Mouse (Mus musculus) heart, embryonic 14.5 days (tissue): ENCODE measurements around the gene Oma1. TPM values are rescaled to one million over a fixed set of nuclear protein-coding genes. Genes with fewer than 3 reads are reported as not detected.

Source experiments
- ATAC-seq: fragments of 200-750 bp; cut with Nextera tagmentation; 2 replicates; pipeline ENCODE4 v1.8.0; 2017; ENCODE audit warnings: low read depth, moderate TSS enrichment; ENCODE audit not compliant: insufficient number of reproducible peaks, insufficient read depth, low FRiP score
- H3K27ac ChIP-seq, 2 experiments: fragments of 200-500 bp in 1 of 2; fragments of 300-500 bp in 1 of 2; sonication (generic) in 1 of 2; replicated peaks in 1 of 2; 2 replicates each; pipeline ENCODE4 v1.5.1; 2012 to 2014; ENCODE audit warnings: low read depth in 2 of 2, low read length in 2 of 2, control low read depth in 1 of 2, mild to moderate bottlenecking in 1 of 2, mixed read lengths in 1 of 2; ENCODE audit not compliant: control insufficient read depth in 1 of 2, insufficient read depth in 1 of 2
- H3K27me3 ChIP-seq: fragments of 300-500 bp; sonication (generic); 2 replicates; pipeline ENCODE4 v1.6.1; 2014; ENCODE audit warnings: mild to moderate bottlenecking, low read length, control low read depth; ENCODE audit not compliant: control insufficient read depth, insufficient read depth
- H3K36me3 ChIP-seq: fragments of 300-500 bp; sonication (generic); 2 replicates; pipeline ENCODE4 v1.6.1; 2014; ENCODE audit warnings: mild to moderate bottlenecking, control low read depth, low read length, mixed read lengths; ENCODE audit not compliant: control insufficient read depth, insufficient read depth
- H3K4me1 ChIP-seq, 2 experiments: fragments of 200-500 bp in 1 of 2; fragments of 300-500 bp in 1 of 2; sonication (generic) in 1 of 2; 2 replicates each; pipeline ENCODE4 v1.6.1; 2012 to 2014; ENCODE audit warnings: low read length in 2 of 2, control low read depth in 1 of 2, mixed read lengths in 1 of 2; ENCODE audit not compliant: control insufficient read depth in 2 of 2, insufficient read depth in 2 of 2
- H3K4me2 ChIP-seq: fragments of 300-500 bp; sonication (generic); 2 replicates; pipeline ENCODE4 v1.6.1; 2014; ENCODE audit warnings: mild to moderate bottlenecking, low read length
- H3K4me3 ChIP-seq, 2 experiments: fragments of 200-500 bp in 1 of 2; fragments of 300-500 bp in 1 of 2; sonication (generic) in 1 of 2; 2 replicates each; pipeline ENCODE4 v1.5.1; 2012 to 2014; ENCODE audit warnings: low read length in 2 of 2, mild to moderate bottlenecking in 2 of 2, control low read depth in 1 of 2, low read depth in 1 of 2, moderate library complexity in 1 of 2; ENCODE audit not compliant: control insufficient read depth in 1 of 2, insufficient read depth in 1 of 2
- H3K9ac ChIP-seq: fragments of 300-500 bp; sonication (generic); 2 replicates; pipeline ENCODE4 v1.6.1; 2014; ENCODE audit warnings: mild to moderate bottlenecking, low read length
- H3K9me3 ChIP-seq: fragments of 300-500 bp; sonication (generic); 2 replicates; pipeline ENCODE4 v1.6.1; 2016; ENCODE audit warnings: low read length, control low read depth; ENCODE audit not compliant: control insufficient read depth
- WGBS: fragments of 180-500 bp; shearing (Covaris S2); extraction: QIAGEN DNeasy Blood & Tissue Kit; methylation state at CpG from one replicate; pipeline ENCODE4 v1.1.7; 2014; 5-methylcytosine and 5-hydroxymethylcytosine counted together
- polyA plus RNA-seq: library from polyadenylated mRNA; unstranded; fragments of >200 nt; fragmentation: Nextera tagmentation; extraction: Ambion mirVana; gene quantifications from 2 replicates; pipeline ENCODE4 v1.2.1, GENCODE M21; 2014

The Oma1 gene
- polyA plus RNA-seq, 1 experiment from 2014 or later: 23.0 TPM

- 44% methylated on average over 6 of the region's 6 CpGs for whole genome bisulfite sequencing
- Histone ChIP-seq H3K36me3 (peaks cover 26% of the 10 kb centered on the region), H3K27me3 (no peaks in the 10 kb centered on the region), H3K4me1 (peaks cover 0 to 11% of the 10 kb centered on the region in 2 experiments; a peak in 1 of 4 replicates), H3K27ac (no peak overlapping the region), H3K9me3 (no peaks in the 10 kb centered on the region), H3K4me3 (no peak overlapping the region), H3K9ac (no peak overlapping the region), H3K4me2 (no peak overlapping the region)
- ATAC-seq: no peak
These were observed 15.7 kb downstream of the Oma1 start for GRCm38 (mm10) chr4:103329348-103329747.

- 86% methylated on average over 5 of the region's 5 CpGs for WGBS
- Histone ChIP-seq H3K36me3 (peaks cover 22% of the 10 kb centered on the region), H3K9me3 (no peaks in the 10 kb centered on the region), H3K4me2 (no peak overlapping the region), H3K4me3 (no peak overlapping the region), H3K4me1 (no peaks in the 10 kb centered on the region), H3K27ac (no peak overlapping the region), H3K27me3 (no peaks in the 10 kb centered on the region), H3K9ac (no peak overlapping the region)
- ATAC-seq: no peak
These were observed 21.5 kb downstream of the Oma1 start for GRCm38 (mm10) chr4:103335134-103335533.

- Histone ChIP-seq H3K27ac (0 out of 4 replicates have a peak overlapping the region, but pooled peaks of 1 of the 2 experiments have one; percentile 6), H3K9me3 (no peaks in the 10 kb centered on the region), H3K9ac (no peak overlapping the region), H3K4me2 (no peak overlapping the region), H3K36me3 (0 out of 2 replicates have a peak, but pooled peaks cover 2% of the 10 kb centered on the region), H3K27me3 (no peaks in the 10 kb centered on the region), H3K4me1 (no peaks in the 10 kb centered on the region), H3K4me3 (no peak overlapping the region)
- no peak for ATAC-seq
- WGBS: 68% methylated on average over 1 of the region's 1 CpGs
These were observed 27.1 kb downstream of the Oma1 start for GRCm38 (mm10) chr4:103340726-103341125.

GRCm38 (mm10) chr4:103341620-103342019 is 28.0 kb downstream of the Oma1 start:
- no peaks in the 10 kb centered on the region for H3K4me1 ChIP-seq
- no peak for ATAC-seq
- H3K27me3 ChIP-seq: no peaks in the 10 kb centered on the region
- H3K4me3 ChIP-seq: no peak overlapping the region
- no peak overlapping the region for H3K27ac ChIP-seq
- WGBS: 72% methylated on average over 4 of the region's 4 CpGs
- H3K9me3 ChIP-seq: no peaks in the 10 kb centered on the region
- H3K36me3 ChIP-seq: 0 out of 2 replicates have a peak, but pooled peaks cover 2% of the 10 kb centered on the region
- no peak overlapping the region for H3K4me2 ChIP-seq
- H3K9ac ChIP-seq: no peak overlapping the region

- H3K4me3 ChIP-seq: no peak overlapping the region
- no peak overlapping the region for H3K9ac ChIP-seq
- no peak for ATAC-seq
- H3K27me3 ChIP-seq: no peaks in the 10 kb centered on the region
- 37% methylated on average over 2 of the region's 2 CpGs for WGBS
- H3K4me2 ChIP-seq: no peak overlapping the region
- H3K9me3 ChIP-seq: no peaks in the 10 kb centered on the region
- H3K27ac ChIP-seq: no peak overlapping the region
- no peaks in the 10 kb centered on the region for H3K4me1 ChIP-seq
- 0 out of 2 replicates have a peak, but pooled peaks cover 2% of the 10 kb centered on the region for H3K36me3 ChIP-seq
These were observed 32.4 kb downstream of the Oma1 start for GRCm38 (mm10) chr4:103346058-103346457.

- Histone ChIP-seq H3K27ac (no peak overlapping the region), H3K9me3 (no peaks in the 10 kb centered on the region), H3K4me3 (no peak overlapping the region), H3K9ac (no peak overlapping the region), H3K36me3 (0 out of 2 replicates have a peak, but pooled peaks cover 2% of the 10 kb centered on the region), H3K4me2 (no peak overlapping the region), H3K4me1 (no peaks in the 10 kb centered on the region), H3K27me3 (no peaks in the 10 kb centered on the region)
- WGBS: 68% methylated on average over 5 of the region's 5 CpGs
- no peak for ATAC-seq
These were observed 33.2 kb downstream of the Oma1 start for GRCm38 (mm10) chr4:103346849-103347248.

- Histone ChIP-seq H3K4me2 (no peak overlapping the region), H3K4me1 (no peaks in the 10 kb centered on the region), H3K27me3 (no peaks in the 10 kb centered on the region), H3K9me3 (no peaks in the 10 kb centered on the region), H3K36me3 (0 out of 2 replicates have a peak, but pooled peaks cover 4% of the 10 kb centered on the region), H3K4me3 (no peak overlapping the region), H3K9ac (no peak overlapping the region), H3K27ac (no peak overlapping the region)
- ATAC-seq: no peak
- WGBS: 89% methylated on average over 4 of the region's 4 CpGs
These were observed 35.6 kb downstream of the Oma1 start for GRCm38 (mm10) chr4:103349219-103349618.

- H3K27ac ChIP-seq: no peak overlapping the region
- H3K9ac ChIP-seq: no peak overlapping the region
- H3K4me3 ChIP-seq: no peak overlapping the region
- no peak for ATAC-seq
- no peaks in the 10 kb centered on the region for H3K9me3 ChIP-seq
- H3K4me1 ChIP-seq: no peaks in the 10 kb centered on the region
- 0 out of 2 replicates have a peak, but pooled peaks cover 4% of the 10 kb centered on the region for H3K36me3 ChIP-seq
- no peak overlapping the region for H3K4me2 ChIP-seq
- WGBS: 93% methylated on average over 5 of the region's 5 CpGs
- no peaks in the 10 kb centered on the region for H3K27me3 ChIP-seq
These were observed 39.3 kb downstream of the Oma1 start for GRCm38 (mm10) chr4:103352926-103353325.
